Mouse (Mus musculus): ENCODE results near the gene Snx22.

The Snx22 gene

GRCm38 (mm10) chr9:66068971-66069391 is 538 bp downstream of the Snx22 start:
- DNase-seq (ENCODE audit: extremely low spot score), result peak; percentile 19

GRCm38 (mm10) chr9:66068056-66068455 is 1.5 kb downstream of the Snx22 start:
- no peak for DNase-seq (ENCODE audit: extremely low spot score)

- peak; percentile 46 for DNase-seq (ENCODE audit: extremely low spot score)
Measured at GRCm38 (mm10) chr9:66067542-66067941, 2.0 kb downstream of the Snx22 start.

GRCm38 (mm10) chr9:66066791-66067190 is 2.7 kb downstream of the Snx22 start:
- no peak for DNase-seq (ENCODE audit: extremely low spot score)

GRCm38 (mm10) chr9:66064316-66064715 is 5.2 kb downstream of the Snx22 start:
- no peak for DNase-seq (ENCODE audit: extremely low spot score)

- no peak for DNase-seq (ENCODE audit: extremely low spot score)
Measured at GRCm38 (mm10) chr9:66063446-66063845, 6.1 kb downstream of the Snx22 start.

GRCm38 (mm10) chr9:66061656-66062055 is 7.9 kb downstream of the Snx22 start:
- no peak for DNase-seq (ENCODE audit: extremely low spot score)

GRCm38 (mm10) chr9:66060986-66061385 is 8.5 kb downstream of the Snx22 start:
- no peak for DNase-seq (ENCODE audit: extremely low spot score)

GRCm38 (mm10) chr9:66060308-66060647 is 9.2 kb downstream of the Snx22 start:
- no peak for DNase-seq (ENCODE audit: extremely low spot score)

- peak; percentile 97 for DNase-seq (ENCODE audit: extremely low spot score)
Measured at GRCm38 (mm10) chr9:66059583-66060307, 9.8 kb downstream of the Snx22 start, which contains the start of gene Ppib. Gene Ppib (plus strand): TSS chr9:66060222.

GRCm38 (mm10) chr9:66053620-66054019 is 15.9 kb downstream of the Snx22 start:
- DNase-seq (ENCODE audit: extremely low spot score), result no peak

- no peak for DNase-seq (ENCODE audit: extremely low spot score)
Measured at GRCm38 (mm10) chr9:66052731-66053130, 16.8 kb downstream of the Snx22 start.

GRCm38 (mm10) chr9:66051493-66051892 is 18.0 kb downstream of the Snx22 start:
- DNase-seq (ENCODE audit: extremely low spot score), result no peak

- no peak for DNase-seq (ENCODE audit: extremely low spot score)
Measured at GRCm38 (mm10) chr9:66049931-66050601, 19.5 kb downstream of the Snx22 start.

GRCm38 (mm10) chr9:66043241-66043640 is 26.3 kb downstream of the Snx22 start:
- no peak for DNase-seq (ENCODE audit: extremely low spot score)

- no peak for DNase-seq (ENCODE audit: extremely low spot score)
Measured at GRCm38 (mm10) chr9:66042331-66042730, 27.2 kb downstream of the Snx22 start.

- DNase-seq (ENCODE audit: extremely low spot score), result no peak
Measured at GRCm38 (mm10) chr9:66040801-66041200, 28.7 kb downstream of the Snx22 start.

- no peak for DNase-seq (ENCODE audit: extremely low spot score)
Measured at GRCm38 (mm10) chr9:66039290-66039689, 30.2 kb downstream of the Snx22 start.

- DNase-seq (ENCODE audit: extremely low spot score), result no peak
Measured at GRCm38 (mm10) chr9:66038581-66038980, 30.9 kb downstream of the Snx22 start.

GRCm38 (mm10) chr9:66038082-66038481 is 31.4 kb downstream of the Snx22 start:
- DNase-seq (ENCODE audit: extremely low spot score), result no peak

GRCm38 (mm10) chr9:66020601-66021000 is 48.9 kb downstream of the Snx22 start:
- no peak for DNase-seq (ENCODE audit: extremely low spot score)
